Mouse (Mus musculus) E14TG2a.4 (cell line): ENCODE results near the gene Zan.
A peak's percentile ranks its signal among the peaks of the same experiment; 100 is the strongest.

Experiments used
- H3K27me3 ChIP-seq: 2 replicates; pipeline ENCODE4 v1.6.1; 2014; ENCODE audit warnings: low read length, control low read depth; ENCODE audit not compliant: insufficient read depth
- H3K36me3 ChIP-seq: 2 replicates; pipeline ENCODE4 v1.6.1; 2014; ENCODE audit warnings: low read length, control low read depth; ENCODE audit not compliant: insufficient read depth
- H3K4me1 ChIP-seq: replicated peaks from 2 replicates; pipeline ENCODE4 v1.6.1; 2014; ENCODE audit warnings: low read depth, low read length, control low read depth
- H3K4me3 ChIP-seq: replicated peaks from 2 replicates; pipeline ENCODE4 v1.5.1; 2014; ENCODE audit warnings: mild to moderate bottlenecking, low read length
- H3K9me3 ChIP-seq: 2 replicates; pipeline ENCODE4 v1.6.1; 2014; ENCODE audit warnings: low read length, control low read depth
- CTCF ChIP-seq: conservative IDR thresholded peaks from 2 replicates; pipeline ENCODE4 v1.5.1; 2014; ENCODE audit warnings: low read length
- NANOG ChIP-seq: IDR thresholded peaks from 2 replicates; pipeline ENCODE4 v1.6.1; 2014; ENCODE audit warnings: borderline replicate concordance, low read length, mixed read lengths
- POU5F1 ChIP-seq: IDR thresholded peaks from 2 replicates; pipeline ENCODE4 v1.6.1; 2014; ENCODE audit warnings: low read length, borderline replicate concordance

Gene Zan

DNA sequence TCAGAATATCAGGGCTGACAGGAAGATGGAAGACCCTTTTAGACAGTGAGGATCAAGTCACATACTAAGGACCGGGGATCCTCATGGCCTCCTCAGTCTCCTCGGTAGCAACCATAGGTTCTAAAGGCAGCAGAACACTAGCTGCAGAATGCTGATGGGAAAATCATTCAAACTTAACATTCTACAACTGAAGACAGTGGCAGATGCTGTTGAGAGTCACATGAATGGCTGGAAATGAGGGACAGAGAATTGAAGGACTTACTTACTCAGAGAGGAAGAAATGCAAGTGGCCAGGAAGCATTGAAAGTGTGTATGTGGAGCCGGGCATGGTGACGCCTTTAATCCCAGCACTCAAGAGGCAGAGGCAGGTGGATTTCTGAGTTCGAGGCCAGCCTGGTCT, at the start of gene Zan:
Gene Zan (minus strand): TSS at position 101 of the 400 bp plus-strand sequence.
- TF ChIP-seq CTCF (no peak), NANOG (no peak)
- peaks cover 12% of the 10 kb centered on the region; the same call in 1 of the 2 replicates for H3K27me3 ChIP-seq
- H3K4me3 ChIP-seq = no peak within 1 kb of the TSS
- no peaks in the 10 kb centered on the region for H3K36me3 ChIP-seq
- no peaks in the 10 kb centered on the region for H3K9me3 ChIP-seq
- peaks cover 5% of the 10 kb centered on the region for H3K4me1 ChIP-seq

DNA sequence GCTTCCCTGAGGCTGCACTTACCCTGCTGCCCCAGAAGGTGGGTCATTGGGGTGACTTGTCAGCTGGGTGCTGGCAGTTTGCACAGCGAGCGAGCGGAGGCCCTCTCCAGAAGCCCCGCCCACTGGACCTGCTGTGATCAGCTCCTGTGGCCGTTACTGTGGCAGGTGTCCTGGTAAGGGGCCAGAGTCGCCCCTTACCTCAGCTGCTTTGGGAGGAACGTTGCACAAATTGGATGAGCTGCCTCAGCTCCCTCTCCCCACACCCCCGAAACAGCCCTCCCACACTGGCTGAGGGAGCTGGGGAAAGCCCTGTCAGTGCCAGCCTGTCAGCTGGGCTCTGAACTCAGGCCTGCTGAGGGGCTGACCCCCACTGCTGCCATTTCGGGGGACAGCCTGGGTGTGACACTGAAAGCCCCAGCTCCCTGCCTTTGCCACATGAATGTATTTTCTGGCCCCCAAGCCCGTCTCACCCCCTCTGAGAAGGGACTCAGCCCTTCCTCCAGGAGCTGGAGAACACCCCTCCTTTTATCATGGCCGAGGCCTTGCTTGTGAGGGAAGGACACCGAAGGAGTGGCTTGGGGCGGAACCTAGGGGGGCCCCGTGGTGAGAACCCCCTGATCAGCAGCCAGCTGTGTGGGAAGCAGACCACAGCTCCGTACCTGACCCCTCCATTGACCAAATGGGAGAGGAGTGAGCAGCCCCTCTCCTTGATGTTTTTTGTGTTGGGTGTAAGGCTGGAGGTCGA, 49.5 kb upstream of the Zan start:
- Histone ChIP-seq H3K4me1 (peaks cover 96% of the 10 kb centered on the region), H3K36me3 (peaks cover 91% of the 10 kb centered on the region), H3K27me3 (no peaks in the 10 kb centered on the region), H3K9me3 (no peaks in the 10 kb centered on the region), H3K4me3 (no peak overlapping the region)
- no peak for TF ChIP-seq CTCF

GRCm38 (mm10) chr5:137525511-137525910, 48.6 kb upstream of the Zan start:
- TF ChIP-seq POU5F1 (no peak), CTCF (no peak), NANOG (no peak)
- Histone ChIP-seq H3K4me1 (peaks cover 99% of the 10 kb centered on the region), H3K36me3 (peaks cover 99% of the 10 kb centered on the region), H3K27me3 (no peaks in the 10 kb centered on the region), H3K9me3 (no peaks in the 10 kb centered on the region), H3K4me3 (no peak overlapping the region)

DNA sequence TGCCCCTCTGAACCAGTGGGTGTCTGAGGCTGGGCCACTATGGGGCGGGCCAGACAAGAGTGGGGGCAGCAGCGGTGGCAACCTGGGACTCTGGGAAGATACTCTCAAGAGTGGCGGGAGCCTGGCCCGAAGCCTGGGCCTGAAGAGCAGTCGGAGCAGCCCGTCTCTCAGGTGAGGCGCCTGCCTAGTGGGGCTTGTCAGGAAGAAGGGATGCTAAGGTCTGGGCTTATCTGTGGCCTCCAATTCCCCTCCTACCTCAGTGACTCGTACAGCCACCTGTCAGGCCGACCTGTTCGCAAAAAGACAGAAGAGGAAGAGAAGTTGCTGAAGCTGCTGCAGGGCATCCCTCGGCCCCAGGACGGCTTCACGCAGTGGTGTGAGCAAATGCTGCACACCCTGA, 47.8 kb upstream of the Zan start:
- Histone ChIP-seq H3K9me3 (no peaks in the 10 kb centered on the region), H3K27me3 (no peaks in the 10 kb centered on the region), H3K36me3 (peaks cover 100% of the 10 kb centered on the region), H3K4me1 (peaks cover 99% of the 10 kb centered on the region), H3K4me3 (peak overlapping the region; percentile 51)
- TF ChIP-seq CTCF (no peak), POU5F1 (no peak), NANOG (no peak)

- peaks cover 99% of the 10 kb centered on the region for H3K4me1 ChIP-seq
- H3K4me3 ChIP-seq = peak overlapping the region; percentile 51
- TF ChIP-seq CTCF (no peak), POU5F1 (no peak), NANOG (no peak)
- H3K27me3 ChIP-seq = no peaks in the 10 kb centered on the region
- peaks cover 100% of the 10 kb centered on the region for H3K36me3 ChIP-seq
- H3K9me3 ChIP-seq = no peaks in the 10 kb centered on the region
Measured at GRCm38 (mm10) chr5:137524251-137524515, 47.3 kb upstream of the Zan start.

GRCm38 (mm10) chr5:137523396-137524250, 46.8 kb upstream of the Zan start:
- Histone ChIP-seq H3K36me3 (peaks cover 100% of the 10 kb centered on the region), H3K9me3 (no peaks in the 10 kb centered on the region), H3K27me3 (no peaks in the 10 kb centered on the region), H3K4me3 (peak overlapping the region; percentile 51), H3K4me1 (peaks cover 99% of the 10 kb centered on the region)
- no peak for TF ChIP-seq NANOG
- TF ChIP-seq CTCF = no peak
- no peak for TF ChIP-seq POU5F1

GRCm38 (mm10) chr5:137522711-137523110, 45.8 kb upstream of the Zan start:
- Histone ChIP-seq H3K9me3 (no peaks in the 10 kb centered on the region), H3K4me1 (peaks cover 99% of the 10 kb centered on the region), H3K4me3 (peak overlapping the region; percentile 51), H3K27me3 (no peaks in the 10 kb centered on the region), H3K36me3 (peaks cover 100% of the 10 kb centered on the region)
- TF ChIP-seq NANOG = no peak
- no peak for TF ChIP-seq POU5F1
- TF ChIP-seq CTCF = no peak

DNA sequence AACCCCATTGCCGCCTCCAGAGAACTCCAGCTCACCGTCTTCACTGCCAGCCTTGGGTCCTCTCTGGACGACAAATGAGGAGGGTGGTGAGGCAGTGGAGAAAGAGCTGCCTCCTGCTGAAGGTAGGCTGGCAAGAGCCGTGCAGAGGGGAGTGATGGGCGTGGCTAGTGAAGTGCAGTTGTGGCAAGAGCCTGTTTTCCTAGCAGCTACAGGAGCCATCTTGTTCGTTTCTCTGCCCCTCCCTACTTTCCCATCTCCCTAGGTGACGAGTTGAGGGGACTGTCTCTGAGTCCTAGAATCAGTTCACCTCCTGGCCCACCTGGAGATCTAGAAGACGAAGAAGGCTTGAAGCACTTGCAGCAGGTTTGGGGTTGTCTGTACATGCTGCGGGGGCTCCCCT, 45.0 kb upstream of the Zan start:
- Histone ChIP-seq H3K4me3 (peak overlapping the region; percentile 51; the same call in 1 of the 2 replicates), H3K27me3 (no peaks in the 10 kb centered on the region), H3K36me3 (peaks cover 100% of the 10 kb centered on the region), H3K4me1 (peaks cover 99% of the 10 kb centered on the region), H3K9me3 (no peaks in the 10 kb centered on the region)
- TF ChIP-seq POU5F1 (no peak), NANOG (no peak), CTCF (no peak)
